Mouse (Mus musculus) limb, embryonic 14.5 days (tissue): Measurements from ENCODE around the gene Arhgef11. TPM values are rescaled to one million over a fixed set of nuclear protein-coding genes. Genes with fewer than 3 reads are reported as not detected.

ENCODE experiments used
- ATAC-seq: fragments of 200-750 bp; cut with Nextera tagmentation; 2 replicates; pipeline ENCODE4 v1.8.0; 2017; ENCODE audit warnings: low read depth, moderate number of reproducible peaks, moderate TSS enrichment; ENCODE audit not compliant: low FRiP score
- DNase-seq: peaks from one replicate; pipeline ENCODE4 v3.0.0-alpha.2; 2015; ENCODE audit warnings: low spot score
- H3K27ac ChIP-seq: fragments of 300-500 bp; sonication (generic); replicated peaks from 2 replicates; pipeline ENCODE4 v1.5.1; 2014; ENCODE audit warnings: low read depth, mild to moderate bottlenecking, low read length, moderate library complexity, mixed read lengths
- H3K27me3 ChIP-seq: fragments of 300-500 bp; sonication (generic); 2 replicates; pipeline ENCODE4 v1.6.1; 2014; ENCODE audit warnings: low read length, mixed read lengths; ENCODE audit not compliant: control insufficient read depth, insufficient read depth
- H3K36me3 ChIP-seq: fragments of 300-500 bp; sonication (generic); 2 replicates; pipeline ENCODE4 v1.6.1; 2014; ENCODE audit warnings: mild to moderate bottlenecking, low read length, moderate library complexity, mixed read lengths; ENCODE audit not compliant: control insufficient read depth, insufficient read depth
- H3K4me1 ChIP-seq: fragments of 300-500 bp; sonication (generic); 2 replicates; pipeline ENCODE4 v1.6.1; 2014; ENCODE audit warnings: antibody characterized with exemption, low read length, mixed read lengths; ENCODE audit not compliant: control insufficient read depth, insufficient read depth
- H3K4me2 ChIP-seq: fragments of 300-500 bp; sonication (generic); replicated peaks from 2 replicates; pipeline ENCODE4 v1.6.1; 2014; ENCODE audit warnings: low read depth, mild to moderate bottlenecking, low read length, moderate library complexity; ENCODE audit not compliant: severe bottlenecking
- H3K4me3 ChIP-seq: fragments of 300-500 bp; sonication (generic); replicated peaks from 2 replicates; pipeline ENCODE4 v1.5.1; 2014; ENCODE audit warnings: low read length
- H3K9ac ChIP-seq: fragments of 300-500 bp; sonication (generic); 2 replicates; pipeline ENCODE4 v1.6.1; 2014; ENCODE audit warnings: mild to moderate bottlenecking, low read depth, low read length, moderate library complexity; ENCODE audit not compliant: severe bottlenecking
- H3K9me3 ChIP-seq: fragments of 300-500 bp; sonication (generic); 2 replicates; pipeline ENCODE4 v1.6.1; 2016; ENCODE audit warnings: low read length; ENCODE audit not compliant: control insufficient read depth
- POLR2A ChIP-seq: fragments of 200-500 bp; IDR thresholded peaks from 2 replicates; pipeline ENCODE4 v1.8.0; 2012; ENCODE audit warnings: inconsistent platforms, mild to moderate bottlenecking, moderate library complexity, borderline replicate concordance; ENCODE audit not compliant: insufficient read depth, insufficient read length; ENCODE audit errors: extremely low read depth
- WGBS: fragments of 180-500 bp; shearing (Covaris S2); extraction: QIAGEN DNeasy Blood & Tissue Kit; methylation state at CpG from one replicate; pipeline ENCODE4 v1.1.7; 2014; 5-methylcytosine and 5-hydroxymethylcytosine counted together
- polyA plus RNA-seq, 2 experiments: library from polyadenylated mRNA; depleted of rRNA in 1 of 2; stranded (reverse) in 1 of 2; unstranded in 1 of 2; fragments of >200 nt; fragmentation: Nextera tagmentation in 1 of 2; extraction: Ambion mirVana in 1 of 2; gene quantifications; 2 replicates each; pipeline versions ENCODE4 v1.2.1 to v1.2.3; 2012 to 2014

Gene Arhgef11
- polyA plus RNA-seq, 2 experiments = 16.1 to 28.2 TPM

DNA sequence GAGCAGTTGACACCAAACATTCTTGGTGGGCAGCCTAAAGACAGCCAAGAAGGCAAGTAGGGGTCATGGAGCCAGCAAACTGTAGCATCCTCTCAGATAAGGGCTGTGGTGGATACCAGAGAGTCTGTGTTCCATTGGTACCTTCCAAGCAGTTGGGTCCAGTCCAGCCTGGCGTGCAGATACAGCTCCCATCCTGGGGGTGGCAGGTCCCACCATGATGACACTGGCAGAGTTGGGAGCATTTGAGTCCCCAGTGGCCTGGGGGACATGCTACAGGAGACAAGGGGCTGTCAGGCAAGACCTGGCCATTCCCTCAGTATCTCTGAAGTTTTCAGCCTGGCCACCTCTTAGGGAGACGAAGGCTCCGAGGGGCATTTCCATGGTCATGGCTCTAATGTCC, 135.2 kb downstream of the Arhgef11 start:
- Histone ChIP-seq H3K9ac (no peak overlapping the region), H3K27me3 (no peaks in the 10 kb centered on the region), H3K36me3 (peaks cover 9% of the 10 kb centered on the region), H3K9me3 (no peaks in the 10 kb centered on the region), H3K4me3 (no peak overlapping the region), H3K27ac (no peak overlapping the region), H3K4me1 (no peaks in the 10 kb centered on the region; the same call in 1 of the 2 replicates), H3K4me2 (no peak overlapping the region)
- no peak for TF ChIP-seq POLR2A
- 77% methylated on average over 3 of the region's 3 CpGs for WGBS
- ATAC-seq (no peak), DNase-seq (no peak)

DNA sequence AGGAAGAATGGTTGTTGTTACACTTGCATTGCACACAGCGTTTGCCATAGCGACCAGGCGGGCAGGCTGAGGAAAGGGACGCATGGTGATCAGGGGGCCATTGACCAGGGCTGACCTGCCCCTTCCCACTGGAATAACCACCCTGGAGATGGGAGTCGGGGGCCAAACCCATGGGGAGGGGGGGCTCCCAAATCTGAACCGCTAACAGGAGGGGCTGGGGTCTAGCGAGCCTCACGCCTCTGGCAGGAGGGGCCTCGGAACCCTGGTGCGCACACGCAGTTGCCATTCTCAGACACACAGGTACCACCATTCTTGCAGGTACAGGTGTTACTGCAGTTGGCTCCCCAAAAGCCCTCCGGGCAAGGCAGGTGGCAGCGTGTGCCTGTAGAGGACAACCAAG, 136.5 kb downstream of the Arhgef11 start:
- no peak for ATAC-seq
- no peak overlapping the region for H3K27ac ChIP-seq
- no peaks in the 10 kb centered on the region; the same call in 1 of the 2 replicates for H3K4me1 ChIP-seq
- WGBS = 88% methylated on average over 13 of the region's 13 CpGs
- H3K4me2 ChIP-seq = no peak overlapping the region
- H3K4me3 ChIP-seq = no peak overlapping the region
- peaks cover 9% of the 10 kb centered on the region for H3K36me3 ChIP-seq
- no peaks in the 10 kb centered on the region for H3K27me3 ChIP-seq
- H3K9me3 ChIP-seq = no peaks in the 10 kb centered on the region
- no peak for TF ChIP-seq POLR2A
- H3K9ac ChIP-seq = no peak overlapping the region
- no peak for DNase-seq

DNA sequence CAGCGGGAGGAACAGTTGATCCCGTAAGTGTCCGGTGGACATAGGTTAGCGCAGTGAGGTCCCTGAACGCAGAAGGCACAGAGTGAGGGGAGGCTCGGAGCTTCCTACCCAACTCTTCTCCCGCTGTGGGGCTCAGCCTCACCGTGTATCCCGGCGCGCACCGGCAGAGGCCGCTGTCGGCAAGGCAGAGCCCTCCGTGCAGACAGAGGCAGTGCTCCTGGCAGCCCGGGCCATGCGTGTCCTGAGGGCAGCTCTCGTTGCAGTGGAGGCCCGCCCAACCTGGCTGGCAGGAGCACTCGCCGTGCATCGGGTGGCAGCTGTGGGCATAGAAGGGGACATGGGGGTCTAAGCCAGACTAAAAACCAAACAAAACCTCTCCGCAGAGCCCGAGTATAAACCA, 138.6 kb downstream of the Arhgef11 start:
- no peaks in the 10 kb centered on the region for H3K27me3 ChIP-seq
- WGBS = 3% methylated on average over 24 of the region's 24 CpGs
- peaks cover 10% of the 10 kb centered on the region for H3K36me3 ChIP-seq
- peak overlapping the region; percentile 44 for H3K4me2 ChIP-seq
- ATAC-seq = peak; percentile 82
- peak; percentile 75 for DNase-seq
- H3K4me1 ChIP-seq = no peaks in the 10 kb centered on the region; the same call in 1 of the 2 replicates
- no peak for TF ChIP-seq POLR2A
- no peak overlapping the region; the same call in 1 of the 2 replicates for H3K4me3 ChIP-seq
- H3K9me3 ChIP-seq = no peaks in the 10 kb centered on the region
- no peak overlapping the region for H3K27ac ChIP-seq
- H3K9ac ChIP-seq = no peak overlapping the region

DNA sequence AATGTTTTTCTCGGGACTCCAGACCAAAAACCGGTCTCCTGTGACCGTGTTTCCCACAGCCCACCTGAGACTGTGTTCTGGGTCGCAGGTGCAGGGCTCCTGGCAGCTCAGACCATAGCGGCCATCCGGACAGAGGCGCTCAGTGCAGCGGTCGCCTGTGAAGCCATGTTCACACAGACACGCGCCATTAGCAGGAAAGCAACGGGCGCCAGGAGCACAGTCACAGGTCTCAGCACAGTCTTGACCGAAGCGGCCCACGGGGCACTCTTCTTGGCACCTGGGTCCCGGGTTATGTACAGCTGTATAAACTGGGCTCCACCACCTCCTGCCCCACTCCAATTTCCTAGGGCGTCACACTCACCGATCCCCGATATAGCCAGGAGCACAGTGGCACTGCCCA, 139.1 kb downstream of the Arhgef11 start:
- Histone ChIP-seq H3K9ac (no peak overlapping the region), H3K4me1 (peaks cover 4% of the 10 kb centered on the region; the same call in 1 of the 2 replicates), H3K9me3 (no peaks in the 10 kb centered on the region), H3K4me3 (no peak overlapping the region), H3K27ac (no peak overlapping the region), H3K27me3 (no peaks in the 10 kb centered on the region), H3K36me3 (peaks cover 8% of the 10 kb centered on the region), H3K4me2 (no peak overlapping the region)
- ATAC-seq = 0 out of 2 replicates have a peak, but pooled peaks have one; percentile 6
- WGBS = 51% methylated on average over 20 of the region's 20 CpGs
- TF ChIP-seq POLR2A = no peak
- DNase-seq = no peak

DNA sequence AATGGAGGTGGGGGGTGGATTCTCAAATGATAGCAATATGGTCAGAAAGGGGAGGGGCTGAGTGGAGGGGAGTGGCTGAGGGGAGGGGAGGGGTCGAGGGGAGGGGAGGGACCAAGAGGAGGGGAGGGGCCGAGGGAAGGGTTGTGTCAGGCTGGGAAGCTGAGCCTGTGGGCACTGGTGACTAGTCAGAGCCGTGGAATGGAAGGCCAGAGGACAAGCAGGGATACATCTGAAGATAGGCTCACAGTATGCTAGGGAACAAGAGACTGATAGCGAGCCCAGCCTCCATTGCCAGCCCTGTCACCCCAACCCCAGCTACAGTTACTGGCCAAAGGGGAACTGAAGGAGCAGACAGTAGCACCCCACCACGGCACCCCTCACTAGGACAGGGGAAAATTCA, 141.3 kb downstream of the Arhgef11 start:
- H3K27ac ChIP-seq = no peak overlapping the region
- no peak for DNase-seq
- H3K36me3 ChIP-seq = peaks cover 8% of the 10 kb centered on the region
- TF ChIP-seq POLR2A = no peak
- no peak overlapping the region for H3K4me2 ChIP-seq
- no peak overlapping the region for H3K4me3 ChIP-seq
- 34% methylated on average over 5 of the region's 5 CpGs for whole genome bisulfite sequencing
- no peaks in the 10 kb centered on the region for H3K9me3 ChIP-seq
- H3K4me1 ChIP-seq = peaks cover 23% of the 10 kb centered on the region
- no peak for ATAC-seq
- no peak overlapping the region for H3K9ac ChIP-seq
- H3K27me3 ChIP-seq = no peaks in the 10 kb centered on the region
